Mouse (Mus musculus) hindbrain, embryonic 15.5 days (tissue): ENCODE data around the gene Prtn3. TPM values are rescaled to one million over a fixed set of nuclear protein-coding genes. Genes with fewer than 3 reads are reported as not detected.
"Not testable (repeated sequence)": the region's sequence is repeated elsewhere in the genome, so short reads cannot be mapped to it uniquely, and the experiment has no call there.

Source experiments
- ATAC-seq: fragments of 200-750 bp; cut with Nextera tagmentation; 2 replicates; pipeline ENCODE4 v1.8.0; 2017; ENCODE audit warnings: low read depth, moderate number of reproducible peaks, moderate TSS enrichment; ENCODE audit not compliant: low FRiP score
- H3K27ac ChIP-seq: fragments of 300-500 bp; sonication (generic); replicated peaks from 2 replicates; pipeline ENCODE4 v1.5.1; 2015; ENCODE audit warnings: mild to moderate bottlenecking, inconsistent platforms
- H3K27me3 ChIP-seq: fragments of 300-500 bp; sonication (generic); 2 replicates; pipeline ENCODE4 v1.6.1; 2015; ENCODE audit warnings: control low read depth, inconsistent platforms
- H3K36me3 ChIP-seq: fragments of 300-500 bp; sonication (generic); 2 replicates; pipeline ENCODE4 v1.6.1; 2015; ENCODE audit warnings: control low read depth, inconsistent platforms
- H3K4me1 ChIP-seq: fragments of 300-500 bp; sonication (generic); replicated peaks from 2 replicates; pipeline ENCODE4 v1.6.1; 2015; ENCODE audit warnings: control low read depth, inconsistent platforms
- H3K4me2 ChIP-seq: fragments of 300-500 bp; sonication (generic); 2 replicates; pipeline ENCODE4 v1.6.1; 2015; ENCODE audit warnings: moderate library complexity, mild to moderate bottlenecking, inconsistent platforms
- H3K4me3 ChIP-seq: fragments of 300-500 bp; sonication (generic); 2 replicates; pipeline ENCODE4 v1.5.1; 2015; ENCODE audit warnings: mild to moderate bottlenecking, inconsistent platforms
- H3K9ac ChIP-seq: fragments of 300-500 bp; sonication (generic); 2 replicates; pipeline ENCODE4 v1.6.1; 2015; ENCODE audit warnings: inconsistent platforms
- H3K9me3 ChIP-seq: fragments of 300-500 bp; sonication (generic); 2 replicates; pipeline ENCODE4 v1.6.1; 2016; ENCODE audit warnings: control low read depth, inconsistent platforms
- WGBS: fragments of 180-500 bp; shearing (Covaris S2); methylation state at CpG from one replicate; pipeline ENCODE4 v1.1.7; 2015; 5-methylcytosine and 5-hydroxymethylcytosine counted together
- polyA plus RNA-seq: library from polyadenylated mRNA; unstranded; fragments of >200 nt; fragmentation: Nextera tagmentation; extraction: Ambion mirVana; gene quantifications from 2 replicates; pipeline ENCODE4 v1.2.1, GENCODE M21; 2015

Prtn3 gene
- polyA plus RNA-seq, 1 experiment from 2014 or later, result 11.0 TPM

- peaks cover 21% of the 10 kb centered on the region for H3K27me3 ChIP-seq
- H3K4me2 ChIP-seq, result no peak overlapping the region
- H3K9me3 ChIP-seq, result no peaks in the 10 kb centered on the region
- H3K4me1 ChIP-seq, result peaks cover 10% of the 10 kb centered on the region
- WGBS, result 15% methylated on average over 22 of the region's 22 CpGs
- ATAC-seq, result no peak
- no peaks in the 10 kb centered on the region for H3K36me3 ChIP-seq
- H3K9ac ChIP-seq, result no peak overlapping the region
- no peak overlapping the region for H3K4me3 ChIP-seq
- no peak overlapping the region for H3K27ac ChIP-seq
These were observed 9.2 kb downstream of the Prtn3 start for GRCm38 (mm10) chr10:79883297-79884084.

DNA sequence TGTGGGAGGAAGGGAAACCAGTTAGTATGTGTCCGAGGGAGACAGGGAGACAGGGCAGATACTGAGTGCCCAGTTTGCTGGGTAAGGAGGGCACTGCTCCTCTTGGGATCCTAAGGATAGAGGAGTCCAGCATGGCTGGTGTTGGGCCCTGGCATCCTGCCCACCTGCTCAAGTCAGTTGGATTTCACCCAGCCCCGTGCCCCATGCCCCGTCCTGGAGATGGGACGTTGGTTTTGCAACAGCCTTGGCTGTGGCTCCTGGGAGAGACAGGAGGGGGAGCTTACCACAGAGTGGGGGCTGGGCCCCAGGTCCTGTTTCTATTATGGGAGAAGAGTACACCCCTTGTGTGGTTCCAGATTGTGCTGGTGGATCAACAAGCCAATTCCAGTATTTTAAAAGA, 10.2 kb downstream of the Prtn3 start:
- Histone ChIP-seq H3K27ac (no peak overlapping the region), H3K27me3 (peaks cover 21% of the 10 kb centered on the region), H3K9ac (no peak overlapping the region), H3K9me3 (no peaks in the 10 kb centered on the region), H3K4me2 (no peak overlapping the region), H3K4me1 (peaks cover 10% of the 10 kb centered on the region), H3K4me3 (no peak overlapping the region), H3K36me3 (no peaks in the 10 kb centered on the region)
- no peak; the same call in 1 of the 2 replicates for ATAC-seq
- 56% methylated on average over 4 of the region's 4 CpGs for WGBS

GRCm38 (mm10) chr10:79884938-79885337, 10.7 kb downstream of the Prtn3 start:
- H3K27ac ChIP-seq, ATAC-seq, H3K9me3 ChIP-seq, H3K36me3 ChIP-seq, H3K4me2 ChIP-seq, H3K9ac ChIP-seq, H3K4me3 ChIP-seq: not testable (repeated sequence)
- 80% methylated on average over 3 of the region's 3 CpGs for WGBS
- Histone ChIP-seq H3K27me3 (peaks cover 21% of the 10 kb centered on the region), H3K4me1 (peaks cover 10% of the 10 kb centered on the region)

GRCm38 (mm10) chr10:79886054-79886453, 11.8 kb downstream of the Prtn3 start, which contains the start of gene Elane:
Elane (plus strand) TSS chr10:79886247.
- no peak within 1 kb of the TSS for H3K27ac ChIP-seq
- H3K9ac ChIP-seq, result no peak within 1 kb of the TSS
- H3K4me2 ChIP-seq, result no peak within 1 kb of the TSS
- no peaks in the 10 kb centered on the region for H3K9me3 ChIP-seq
- peaks cover 10% of the 10 kb centered on the region for H3K4me1 ChIP-seq
- no peak within 1 kb of the TSS for H3K4me3 ChIP-seq
- WGBS, result 80% methylated on average over 6 of the region's 6 CpGs
- peaks cover 18% of the 10 kb centered on the region for H3K27me3 ChIP-seq
- H3K36me3 ChIP-seq, result no peaks in the 10 kb centered on the region
- no peak for ATAC-seq

DNA sequence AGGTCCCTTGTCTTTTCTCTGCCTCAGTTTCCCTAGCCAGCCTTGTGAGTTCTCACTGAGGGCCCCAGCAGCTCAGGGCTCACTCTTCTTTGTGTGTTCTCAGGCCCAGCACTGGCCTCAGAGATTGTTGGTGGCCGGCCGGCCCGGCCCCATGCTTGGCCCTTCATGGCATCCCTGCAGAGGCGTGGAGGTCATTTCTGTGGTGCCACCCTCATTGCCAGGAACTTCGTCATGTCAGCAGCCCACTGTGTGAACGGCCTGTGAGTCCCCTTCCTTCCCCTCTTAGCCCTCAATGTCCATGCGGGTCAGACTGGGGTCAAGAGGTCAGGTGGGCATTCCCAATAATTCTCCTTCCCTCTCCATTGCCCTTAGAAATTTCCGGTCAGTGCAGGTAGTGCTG, 12.3 kb downstream of the Prtn3 start:
- H3K9me3 ChIP-seq, result no peaks in the 10 kb centered on the region
- H3K27ac ChIP-seq, result no peak overlapping the region
- no peaks in the 10 kb centered on the region for H3K36me3 ChIP-seq
- peaks cover 14% of the 10 kb centered on the region; the same call in 1 of the 2 replicates for H3K27me3 ChIP-seq
- H3K4me2 ChIP-seq, result no peak overlapping the region
- no peak for ATAC-seq
- no peak overlapping the region for H3K4me3 ChIP-seq
- 84% methylated on average over 8 of the region's 8 CpGs for WGBS
- H3K9ac ChIP-seq, result no peak overlapping the region
- peaks cover 10% of the 10 kb centered on the region for H3K4me1 ChIP-seq

DNA sequence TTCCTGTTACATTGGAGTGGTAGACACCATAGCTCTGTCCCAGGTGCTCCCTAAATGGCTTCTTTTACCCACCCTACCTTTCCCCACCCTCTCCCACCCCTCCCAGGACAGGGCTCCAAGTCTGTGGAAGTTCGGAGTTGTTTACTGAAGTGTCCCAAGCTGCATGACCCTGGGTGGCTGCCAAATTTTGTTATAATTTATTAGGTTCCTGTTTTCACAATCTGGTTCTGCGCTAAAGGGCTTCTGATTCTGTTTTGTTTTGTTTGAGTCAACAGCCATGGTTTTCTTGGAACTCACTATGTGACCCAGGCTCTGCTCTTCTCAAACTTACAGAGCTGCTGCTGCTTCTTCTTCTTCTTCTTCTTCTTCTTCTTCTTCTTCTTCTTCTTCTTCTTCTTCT, 15.1 kb downstream of the Prtn3 start:
- no peaks in the 10 kb centered on the region; the same call in 1 of the 2 replicates for H3K4me1 ChIP-seq
- no peaks in the 10 kb centered on the region for H3K36me3 ChIP-seq
- no peak overlapping the region for H3K4me2 ChIP-seq
- no peak overlapping the region for H3K9ac ChIP-seq
- H3K27me3 ChIP-seq, result 0 out of 2 replicates have a peak, but pooled peaks cover 3% of the 10 kb centered on the region
- H3K4me3 ChIP-seq, result no peak overlapping the region
- 84% methylated on average over 2 of the region's 2 CpGs for WGBS
- no peaks in the 10 kb centered on the region for H3K9me3 ChIP-seq
- no peak for ATAC-seq
- H3K27ac ChIP-seq, result no peak overlapping the region

DNA sequence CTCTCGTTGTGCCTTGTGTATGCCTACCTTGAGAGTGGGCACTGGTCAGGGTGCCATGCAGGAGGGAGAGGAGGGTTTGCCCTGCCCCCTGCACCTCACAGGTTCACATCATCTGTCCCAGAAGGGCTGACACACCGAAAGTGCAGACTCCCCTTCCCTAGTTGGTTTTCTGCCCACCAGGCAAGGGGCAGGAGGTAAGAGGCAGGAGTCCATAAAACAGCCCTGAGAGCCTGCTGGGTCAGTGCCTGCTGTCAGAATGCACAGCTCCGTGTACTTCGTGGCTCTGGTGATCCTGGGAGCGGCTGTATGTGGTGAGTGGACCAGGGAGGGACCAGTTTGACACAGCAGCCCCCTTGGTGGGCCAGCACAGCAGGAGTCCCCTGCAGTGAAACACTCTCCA, 16.4 kb downstream of the Prtn3 start, which contains the start of gene Cfd:
Gene Cfd (plus strand): TSS at position 184 of the 400 bp plus-strand sequence.
- Histone ChIP-seq H3K27ac (no peak within 1 kb of the TSS), H3K4me3 (no peak within 1 kb of the TSS), H3K27me3 (0 out of 2 replicates have a peak, but pooled peaks cover 3% of the 10 kb centered on the region), H3K4me2 (no peak within 1 kb of the TSS), H3K36me3 (peaks cover 6% of the 10 kb centered on the region; the same call in 1 of the 2 replicates), H3K4me1 (no peaks in the 10 kb centered on the region), H3K9ac (no peak within 1 kb of the TSS), H3K9me3 (no peaks in the 10 kb centered on the region)
- WGBS, result 37% methylated on average over 5 of the region's 5 CpGs
- no peak for ATAC-seq

- not testable (repeated sequence) for H3K27me3 ChIP-seq, H3K4me1 ChIP-seq, H3K4me2 ChIP-seq, H3K9me3 ChIP-seq, H3K27ac ChIP-seq, H3K4me3 ChIP-seq, H3K9ac ChIP-seq
- H3K36me3 ChIP-seq, result peaks cover 10% of the 10 kb centered on the region; the same call in 1 of the 2 replicates
- 44% methylated on average over 22 of the region's 22 CpGs for WGBS
- peak; percentile 46; the same call in 1 of the 2 replicates for ATAC-seq
These were observed 18.3 kb downstream of the Prtn3 start for GRCm38 (mm10) chr10:79892451-79893118.

DNA sequence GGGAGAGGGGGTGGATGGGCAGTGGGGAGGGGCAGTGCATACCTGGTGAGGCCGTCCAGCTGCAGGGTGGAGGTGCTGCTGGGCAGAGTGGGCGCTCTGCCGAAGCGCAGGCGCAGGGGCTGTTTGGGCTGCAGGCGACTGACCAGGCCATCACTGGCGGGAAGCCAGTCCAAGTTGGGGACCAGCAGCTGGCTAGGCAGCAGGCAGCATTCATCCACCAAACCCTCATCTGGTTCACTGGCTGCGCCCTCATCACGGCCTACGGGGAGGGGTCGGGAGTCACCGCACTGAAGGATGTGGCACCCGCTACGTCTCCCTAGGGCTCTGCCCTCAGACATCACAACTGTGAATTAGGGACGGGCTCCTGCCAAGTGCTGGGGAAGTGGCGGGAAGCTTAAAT, 22.0 kb downstream of the Prtn3 start:
- Histone ChIP-seq H3K4me1 (peaks cover 9% of the 10 kb centered on the region; the same call in 1 of the 2 replicates), H3K36me3 (peaks cover 17% of the 10 kb centered on the region; the same call in 1 of the 2 replicates)

GRCm38 (mm10) chr10:79896814-79897213, 22.5 kb downstream of the Prtn3 start:
- 0 out of 2 replicates have a peak, but pooled peaks cover 2% of the 10 kb centered on the region for H3K27me3 ChIP-seq
- WGBS, result 86% methylated on average over 13 of the region's 13 CpGs
- H3K4me1 ChIP-seq, result peaks cover 12% of the 10 kb centered on the region; the same call in 1 of the 2 replicates
- no peak overlapping the region for H3K4me3 ChIP-seq
- no peaks in the 10 kb centered on the region for H3K9me3 ChIP-seq
- no peak overlapping the region for H3K27ac ChIP-seq
- ATAC-seq, result no peak
- H3K36me3 ChIP-seq, result peaks cover 17% of the 10 kb centered on the region; the same call in 1 of the 2 replicates
- no peak overlapping the region for H3K9ac ChIP-seq
- no peak overlapping the region for H3K4me2 ChIP-seq

More for the DNA sequence above, 22.0 kb downstream of the Prtn3 start:
- WGBS, result 88% methylated on average over 16 of the region's 16 CpGs
- no peak overlapping the region for H3K4me3 ChIP-seq
- 0 out of 2 replicates have a peak, but pooled peaks cover 2% of the 10 kb centered on the region for H3K27me3 ChIP-seq
- no peak overlapping the region for H3K27ac ChIP-seq
- no peak for ATAC-seq
- no peak overlapping the region for H3K9ac ChIP-seq
- H3K4me2 ChIP-seq, result no peak overlapping the region
- H3K9me3 ChIP-seq, result no peaks in the 10 kb centered on the region

DNA sequence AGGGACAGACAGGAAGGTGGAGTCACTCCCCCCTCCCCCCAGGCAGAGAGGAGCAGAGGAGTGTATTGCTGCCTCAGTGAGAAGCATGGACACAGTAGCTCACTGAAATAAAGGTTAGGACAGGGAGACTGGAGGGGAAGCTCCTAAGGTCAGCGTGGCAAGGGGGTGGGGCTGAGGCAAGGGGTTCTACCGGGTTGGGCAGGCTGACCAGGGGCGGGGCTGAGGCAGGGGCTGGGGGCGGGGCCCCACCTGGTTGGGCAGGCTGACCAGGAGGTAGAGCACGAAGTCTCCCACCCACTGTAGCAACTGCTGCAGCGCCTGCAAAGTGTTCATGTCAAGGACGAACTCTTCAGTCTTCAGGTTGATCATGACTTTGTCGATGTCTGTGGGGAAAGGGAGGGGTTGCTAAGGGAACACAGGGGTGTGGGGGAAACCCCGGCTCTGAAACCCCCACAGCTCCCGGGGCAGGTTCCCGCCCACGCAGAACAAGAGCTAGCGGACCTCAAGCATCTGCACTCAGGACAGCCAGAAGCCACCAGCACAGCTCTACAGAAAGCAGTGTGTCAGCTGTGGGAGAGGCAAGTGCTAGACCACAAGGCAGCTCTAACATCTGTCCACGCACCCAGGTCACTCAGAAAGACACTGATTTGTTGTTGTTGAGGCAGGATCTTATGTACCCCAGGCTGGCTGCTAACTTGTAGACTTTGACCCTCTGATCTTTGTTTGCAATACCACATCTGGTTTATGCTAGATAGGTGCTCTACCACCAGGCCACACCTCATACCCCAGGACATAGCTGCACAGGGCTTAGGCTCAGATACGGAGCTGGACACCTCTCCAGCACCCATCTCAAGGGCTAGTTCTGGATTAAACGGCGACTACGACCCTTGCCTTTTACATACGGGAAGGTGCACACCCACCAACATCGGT, 23.3 kb downstream of the Prtn3 start:
- H3K4me1 ChIP-seq, result peaks cover 12% of the 10 kb centered on the region; the same call in 1 of the 2 replicates
- no peak overlapping the region for H3K4me3 ChIP-seq
- H3K9me3 ChIP-seq, result no peaks in the 10 kb centered on the region
- no peak overlapping the region for H3K4me2 ChIP-seq
- peaks cover 21% of the 10 kb centered on the region; the same call in 1 of the 2 replicates for H3K36me3 ChIP-seq
- 54% methylated on average over 20 of the region's 20 CpGs for WGBS
- 0 out of 2 replicates have a peak, but pooled peaks cover 2% of the 10 kb centered on the region for H3K27me3 ChIP-seq
- ATAC-seq, result no peak
- no peak overlapping the region for H3K27ac ChIP-seq
- no peak overlapping the region for H3K9ac ChIP-seq
